Mouse (Mus musculus) left cerebral cortex, adult 2 months (tissue): Measurements from ENCODE around the gene Stk38. TPM values are rescaled to one million over a fixed set of nuclear protein-coding genes. Genes with fewer than 3 reads are reported as not detected.
A peak's percentile ranks its signal among the peaks of the same experiment; 100 is the strongest.
"Not testable (repeated sequence)": the region's sequence is repeated elsewhere in the genome, so short reads cannot be mapped to it uniquely, and the experiment has no call there.

Experiments
- DNase-seq, 2 experiments: peaks; one replicate each; pipeline ENCODE4 v3.0.0; 2021 to 2022; ENCODE audit warnings: low spot score in 2 of 2, mixed read lengths in 1 of 2; ENCODE audit errors: extremely low spot score in 1 of 2
- H3K27ac ChIP-seq: fragments of 200-600 bp; 2 replicates; pipeline ENCODE4 v1.8.1; 2022
- H3K4me3 ChIP-seq: fragments of 200-600 bp; 2 replicates; pipeline ENCODE4 v1.8.1; 2022
- CTCF ChIP-seq: fragments of 200-600 bp; IDR thresholded peaks from 2 replicates; pipeline ENCODE4 v1.8.1; 2022; ENCODE audit warnings: antibody characterized with exemption, mild to moderate bottlenecking, moderate library complexity
- intact Hi-C: fragments of 180-260 bp; cut with DNase I; formaldehyde crosslinking; loops from one replicate; pipeline ENCODE4 v1.15.1; 2025
- total RNA-seq, 2 experiments: library from RNA; stranded (reverse); gene quantifications; 2 replicates each; pipeline ENCODE4 v1.2.3; 2021

Stk38 gene
- total RNA-seq, 2 experiments from 2014 or later: 53.5 to 58.6 TPM

- DNase-seq: no peak
- intact Hi-C loops: no loop called here
- Histone ChIP-seq H3K27ac (no peak overlapping the region), H3K4me3 (peak overlapping the region; percentile 87)
- no peak for TF ChIP-seq CTCF
Measured at GRCm38 (mm10) chr17:29034264-29034663, 26.5 kb upstream of the Stk38 start.

- no peak for TF ChIP-seq CTCF
- intact Hi-C loops: no loop called here
- Histone ChIP-seq H3K4me3 (peak overlapping the region; percentile 87), H3K27ac (peak overlapping the region; percentile 97)
- no peak for DNase-seq
Measured at GRCm38 (mm10) chr17:29033569-29034061, 25.8 kb upstream of the Stk38 start.

GRCm38 (mm10) chr17:29032274-29033069 lies 24.7 kb upstream of the Stk38 start, which contains the start of gene Srsf3:
TSS of gene Srsf3 (plus strand) at chr17:29032628.
- Histone ChIP-seq H3K27ac (peak within 1 kb of the TSS; percentile 97), H3K4me3 (peak within 1 kb of the TSS; percentile 87)
- intact Hi-C loops: no loop called here
- TF ChIP-seq CTCF: no peak
- peak; percentile 98 to 99 for DNase-seq

GRCm38 (mm10) chr17:29031771-29032273 lies 24.0 kb upstream of the Stk38 start:
- TF ChIP-seq CTCF: no peak
- no peak for DNase-seq
- intact Hi-C loops: no loop called here
- Histone ChIP-seq H3K4me3 (peak overlapping the region; percentile 87), H3K27ac (peak overlapping the region; percentile 97)

- H3K4me3 ChIP-seq, DNase-seq, intact Hi-C loops: not testable (repeated sequence)
- H3K27ac ChIP-seq: peak overlapping the region; percentile 97
Measured at GRCm38 (mm10) chr17:29031085-29031711, 23.4 kb upstream of the Stk38 start.

GRCm38 (mm10) chr17:29030321-29031034 lies 22.7 kb upstream of the Stk38 start:
- DNase-seq: no peak
- Histone ChIP-seq H3K4me3 (no peak overlapping the region), H3K27ac (no peak overlapping the region)
- intact Hi-C loops: no loop called here
- TF ChIP-seq CTCF: no peak; the same call in 1 of the 2 replicates

- intact Hi-C loops: no loop called here
- no peak for DNase-seq
- Histone ChIP-seq H3K4me3 (no peak overlapping the region), H3K27ac (0 out of 2 replicates have a peak overlapping the region, but pooled peaks have one; percentile 47)
- TF ChIP-seq CTCF: no peak
Measured at GRCm38 (mm10) chr17:29026652-29027356, 19.0 kb upstream of the Stk38 start.

GRCm38 (mm10) chr17:29024896-29025565 lies 17.2 kb upstream of the Stk38 start:
- H3K4me3 ChIP-seq: no peak overlapping the region
- TF ChIP-seq CTCF: no peak
- DNase-seq: no peak
- intact Hi-C loops: loop anchor here (5.0 kb wide), 1 partner anchor 38 kb away; no protein-coding TSS in a partner anchor
- H3K27ac ChIP-seq: no peak overlapping the region

GRCm38 (mm10) chr17:29024047-29024892 lies 16.5 kb upstream of the Stk38 start:
- no peak for TF ChIP-seq CTCF
- DNase-seq: no peak
- Histone ChIP-seq H3K4me3 (no peak overlapping the region), H3K27ac (no peak overlapping the region)
- intact Hi-C loops: loop anchor here (5.0 kb wide), 1 partner anchor 37 kb away; no protein-coding TSS in a partner anchor

GRCm38 (mm10) chr17:29023346-29023745 lies 15.6 kb upstream of the Stk38 start:
- no peak for TF ChIP-seq CTCF
- intact Hi-C loops: loop anchor here (5.0 kb wide), 1 partner anchor 36 kb away; no protein-coding TSS in a partner anchor
- DNase-seq: no peak
- Histone ChIP-seq H3K27ac (no peak overlapping the region), H3K4me3 (no peak overlapping the region)
